Mouse (Mus musculus) stomach, postnatal 0 days (tissue): ENCODE measurements around the gene Hsf5. TPM values are rescaled to one million over a fixed set of nuclear protein-coding genes. Genes with fewer than 3 reads are reported as not detected.

ENCODE experiments used
- ATAC-seq: fragments of 200-750 bp; cut with Nextera tagmentation; 2 replicates; pipeline ENCODE4 v1.8.0; 2017; ENCODE audit not compliant: low FRiP score, low TSS enrichment
- DNase-seq: peaks from one replicate; pipeline ENCODE4 v3.0.0-alpha.2; 2016; ENCODE audit warnings: low spot score
- H3K27ac ChIP-seq: fragments of 300-500 bp; sonication (generic); replicated peaks from 2 replicates; pipeline ENCODE4 v1.5.1; 2014; ENCODE audit warnings: mild to moderate bottlenecking, control low read depth
- H3K27me3 ChIP-seq: fragments of 300-500 bp; sonication (generic); 2 replicates; pipeline ENCODE4 v1.6.1; 2014; ENCODE audit warnings: low read length; ENCODE audit not compliant: control insufficient read depth, insufficient read depth
- H3K36me3 ChIP-seq: fragments of 300-500 bp; sonication (generic); 2 replicates; pipeline ENCODE4 v1.6.1; 2014; ENCODE audit warnings: low read length, mixed read lengths; ENCODE audit not compliant: control insufficient read depth, insufficient read depth
- H3K4me1 ChIP-seq: fragments of 300-500 bp; sonication (generic); replicated peaks from 2 replicates; pipeline ENCODE4 v1.6.1; 2014; ENCODE audit warnings: antibody characterized with exemption; ENCODE audit not compliant: control insufficient read depth, insufficient read depth
- H3K4me2 ChIP-seq: fragments of 300-500 bp; sonication (generic); replicated peaks from 2 replicates; pipeline ENCODE4 v1.6.1; 2014; ENCODE audit warnings: low read depth, mild to moderate bottlenecking, control low read depth, moderate library complexity
- H3K4me3 ChIP-seq: fragments of 300-500 bp; sonication (generic); 2 replicates; pipeline ENCODE4 v1.5.1; 2014; ENCODE audit warnings: low read depth, low read length, control low read depth
- H3K9ac ChIP-seq: fragments of 300-500 bp; sonication (generic); 2 replicates; pipeline ENCODE4 v1.6.1; 2014; ENCODE audit warnings: mild to moderate bottlenecking, low read length, control low read depth, mixed read lengths
- H3K9me3 ChIP-seq: fragments of 300-500 bp; sonication (generic); 2 replicates; pipeline ENCODE4 v1.6.1; 2016; ENCODE audit warnings: low read length; ENCODE audit not compliant: control insufficient read depth
- CTCF ChIP-seq: IDR thresholded peaks from 2 replicates; pipeline ENCODE4 v1.5.1; 2016; ENCODE audit warnings: antibody characterized with exemption, low read depth, mild to moderate bottlenecking, moderate library complexity
- EP300 ChIP-seq: optimal IDR thresholded peaks from 2 replicates; pipeline ENCODE3; 2016; ENCODE audit warnings: antibody characterized with exemption
- WGBS: fragments of 180-500 bp; shearing (Covaris S2); extraction: QIAGEN DNeasy Blood & Tissue Kit; methylation state at CpG from one replicate; pipeline ENCODE4 v1.1.7; 2014; 5-methylcytosine and 5-hydroxymethylcytosine counted together
- polyA plus RNA-seq: library from polyadenylated mRNA; unstranded; fragments of >200 nt; fragmentation: Nextera tagmentation; extraction: Ambion mirVana; gene quantifications from 2 replicates; pipeline ENCODE4 v1.2.1, GENCODE M21; 2015

Gene Hsf5
- polyA plus RNA-seq, 1 experiment from 2014 or later: not detected

DNA sequence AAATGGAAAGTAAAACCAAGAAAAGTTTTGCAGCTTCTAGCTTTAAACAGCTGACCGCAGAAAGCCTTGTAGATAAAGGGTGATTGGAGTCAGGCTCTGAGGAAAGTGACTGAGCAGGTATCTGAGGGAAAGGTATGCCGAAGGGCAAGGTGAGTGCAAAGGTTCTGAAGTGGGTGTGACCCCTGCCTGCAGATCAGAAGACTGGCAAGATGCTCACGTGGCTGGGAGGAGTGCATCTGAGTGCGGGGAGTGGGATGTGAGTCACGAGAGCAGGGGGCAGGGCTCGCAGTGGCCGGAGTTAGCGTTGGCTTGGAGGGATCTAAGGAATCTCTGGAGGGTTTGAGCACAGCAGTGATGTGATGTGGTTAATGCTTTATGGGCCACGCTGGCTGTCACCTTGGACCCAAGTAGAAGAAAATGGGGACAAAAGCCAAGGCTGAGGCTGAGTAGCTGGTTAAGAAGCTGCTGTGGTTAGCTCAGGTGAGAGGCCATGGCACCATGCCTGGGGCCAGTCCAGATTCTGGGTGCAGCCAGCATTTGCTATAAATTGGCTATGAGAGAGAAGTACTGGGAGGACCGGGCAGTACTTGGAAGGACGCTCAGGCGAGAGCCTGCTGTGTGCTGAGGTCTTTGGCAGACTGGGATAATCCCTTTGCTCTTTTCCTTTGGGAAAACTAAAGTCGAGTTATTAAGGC, 17.4 kb upstream of the Hsf5 start:
- Histone ChIP-seq H3K4me1 (peaks cover 5% of the 10 kb centered on the region; the same call in 1 of the 2 replicates), H3K9me3 (no peaks in the 10 kb centered on the region), H3K36me3 (peaks cover 45% of the 10 kb centered on the region), H3K27me3 (no peaks in the 10 kb centered on the region), H3K4me2 (no peak overlapping the region), H3K27ac (peak overlapping the region; percentile 61; the same call in 1 of the 2 replicates), H3K4me3 (no peak overlapping the region), H3K9ac (no peak overlapping the region)
- no peak for TF ChIP-seq CTCF
- TF ChIP-seq EP300: no peak
- DNase-seq: peak; percentile 74
- peak; percentile 65 for ATAC-seq
- WGBS: 83% methylated on average over 13 of the region's 13 CpGs

DNA sequence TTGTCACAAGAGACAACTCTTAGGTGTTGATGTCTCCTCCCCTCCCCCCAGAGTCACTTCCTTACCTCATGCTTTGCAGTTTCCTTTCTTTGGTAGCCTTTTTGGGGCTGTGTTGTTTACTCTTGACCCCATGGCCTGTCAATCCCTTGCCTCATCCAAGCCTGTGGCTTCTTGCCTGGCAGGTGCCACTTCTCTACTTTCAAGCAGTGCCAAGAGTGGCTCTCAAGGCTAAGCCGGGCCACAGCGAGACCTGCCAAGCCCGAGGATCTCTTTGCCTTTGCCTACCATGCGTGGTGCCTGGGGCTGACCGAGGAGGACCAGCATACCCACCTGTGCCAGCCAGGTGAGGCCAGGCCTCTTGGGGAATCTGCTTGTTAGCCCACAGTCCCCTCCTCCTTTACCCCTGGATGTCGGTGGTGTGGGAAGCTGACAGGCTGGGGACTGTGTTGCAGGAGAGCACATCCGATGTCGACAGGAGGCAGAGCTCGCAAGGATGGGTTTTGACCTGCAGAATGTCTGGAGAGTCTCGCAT, 16.6 kb upstream of the Hsf5 start:
- Histone ChIP-seq H3K9me3 (no peaks in the 10 kb centered on the region), H3K4me1 (peaks cover 5% of the 10 kb centered on the region; the same call in 1 of the 2 replicates), H3K9ac (no peak overlapping the region), H3K36me3 (peaks cover 50% of the 10 kb centered on the region), H3K27ac (0 out of 2 replicates have a peak overlapping the region, but pooled peaks have one; percentile 35), H3K27me3 (no peaks in the 10 kb centered on the region), H3K4me2 (no peak overlapping the region), H3K4me3 (no peak overlapping the region)
- no peak for TF ChIP-seq EP300
- TF ChIP-seq CTCF: no peak
- WGBS: 91% methylated on average over 10 of the region's 10 CpGs
- DNase-seq (no peak), ATAC-seq (no peak)

GRCm38 (mm10) chr11:87602234-87602633, 14.7 kb upstream of the Hsf5 start:
- Histone ChIP-seq H3K9ac (no peak overlapping the region), H3K4me2 (no peak overlapping the region), H3K27me3 (no peaks in the 10 kb centered on the region), H3K4me1 (no peaks in the 10 kb centered on the region), H3K9me3 (no peaks in the 10 kb centered on the region), H3K27ac (no peak overlapping the region), H3K36me3 (peaks cover 55% of the 10 kb centered on the region), H3K4me3 (no peak overlapping the region)
- ATAC-seq (no peak), DNase-seq (no peak)
- TF ChIP-seq EP300 (no peak), CTCF (no peak)
- 95% methylated on average over 9 of the region's 9 CpGs for WGBS

GRCm38 (mm10) chr11:87603571-87603970, 13.4 kb upstream of the Hsf5 start:
- Histone ChIP-seq H3K4me1 (no peaks in the 10 kb centered on the region), H3K27me3 (no peaks in the 10 kb centered on the region), H3K36me3 (peaks cover 49% of the 10 kb centered on the region), H3K4me3 (no peak overlapping the region), H3K27ac (no peak overlapping the region), H3K4me2 (no peak overlapping the region), H3K9me3 (no peaks in the 10 kb centered on the region), H3K9ac (no peak overlapping the region)
- TF ChIP-seq CTCF (no peak), EP300 (no peak)
- no peak for DNase-seq
- no peak for ATAC-seq
- 94% methylated on average over 2 of the region's 2 CpGs for WGBS

GRCm38 (mm10) chr11:87609264-87609663, 7.7 kb upstream of the Hsf5 start:
- DNase-seq (no peak), ATAC-seq (no peak)
- Histone ChIP-seq H3K4me2 (no peak overlapping the region), H3K4me3 (no peak overlapping the region), H3K9me3 (no peaks in the 10 kb centered on the region), H3K4me1 (no peaks in the 10 kb centered on the region), H3K36me3 (peaks cover 43% of the 10 kb centered on the region), H3K27ac (no peak overlapping the region), H3K27me3 (no peaks in the 10 kb centered on the region), H3K9ac (no peak overlapping the region)
- TF ChIP-seq EP300: no peak
- no peak for TF ChIP-seq CTCF
- 82% methylated on average over 7 of the region's 7 CpGs for WGBS

DNA sequence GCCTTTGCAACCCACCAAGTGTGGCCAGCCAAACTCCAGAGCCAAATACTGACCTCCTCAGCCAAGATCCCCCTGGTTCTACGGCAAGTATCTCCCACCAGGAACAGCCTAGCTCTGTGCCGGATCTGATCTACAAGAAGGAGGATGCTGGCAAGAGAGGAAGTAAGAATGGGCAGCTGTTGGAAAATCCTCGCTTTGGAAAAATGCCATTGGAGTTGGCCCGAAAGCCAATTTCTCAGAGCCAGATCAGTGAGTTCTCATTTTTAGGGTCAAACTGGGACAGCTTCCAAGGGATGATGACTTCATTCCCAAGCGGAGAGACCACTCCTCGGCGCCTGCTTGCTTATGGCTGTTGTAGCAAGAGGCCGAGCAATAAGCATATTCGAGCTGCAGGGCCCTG, 5.4 kb upstream of the Hsf5 start:
- ATAC-seq: no peak

More for the DNA sequence above, 5.4 kb upstream of the Hsf5 start:
- no peak overlapping the region for H3K4me3 ChIP-seq
- peaks cover 32% of the 10 kb centered on the region for H3K36me3 ChIP-seq
- H3K27me3 ChIP-seq: no peaks in the 10 kb centered on the region
- H3K4me1 ChIP-seq: no peaks in the 10 kb centered on the region
- no peaks in the 10 kb centered on the region for H3K9me3 ChIP-seq
- DNase-seq: no peak
- no peak overlapping the region for H3K9ac ChIP-seq
- TF ChIP-seq EP300 (no peak), CTCF (no peak)
- H3K27ac ChIP-seq: no peak overlapping the region
- 71% methylated on average over 9 of the region's 9 CpGs for WGBS
- H3K4me2 ChIP-seq: no peak overlapping the region
